Mouse (Mus musculus) CD4-positive, CD25-positive, alpha-beta regulatory T cell (primary cell): Measurements from ENCODE around the gene Osgepl1. TPM values are rescaled to one million over a fixed set of nuclear protein-coding genes. Genes with fewer than 3 reads are reported as not detected.

Experiments used
- polyA plus RNA-seq: library from polyadenylated mRNA; unstranded; fragments of 100-300 nt; shearing (Covaris generic); gene quantifications from one replicate; pipeline ENCODE4 v1.2.1, GENCODE M21; 2017

Gene Osgepl1
- 17.5 TPM for polyA plus RNA-seq

DNA sequence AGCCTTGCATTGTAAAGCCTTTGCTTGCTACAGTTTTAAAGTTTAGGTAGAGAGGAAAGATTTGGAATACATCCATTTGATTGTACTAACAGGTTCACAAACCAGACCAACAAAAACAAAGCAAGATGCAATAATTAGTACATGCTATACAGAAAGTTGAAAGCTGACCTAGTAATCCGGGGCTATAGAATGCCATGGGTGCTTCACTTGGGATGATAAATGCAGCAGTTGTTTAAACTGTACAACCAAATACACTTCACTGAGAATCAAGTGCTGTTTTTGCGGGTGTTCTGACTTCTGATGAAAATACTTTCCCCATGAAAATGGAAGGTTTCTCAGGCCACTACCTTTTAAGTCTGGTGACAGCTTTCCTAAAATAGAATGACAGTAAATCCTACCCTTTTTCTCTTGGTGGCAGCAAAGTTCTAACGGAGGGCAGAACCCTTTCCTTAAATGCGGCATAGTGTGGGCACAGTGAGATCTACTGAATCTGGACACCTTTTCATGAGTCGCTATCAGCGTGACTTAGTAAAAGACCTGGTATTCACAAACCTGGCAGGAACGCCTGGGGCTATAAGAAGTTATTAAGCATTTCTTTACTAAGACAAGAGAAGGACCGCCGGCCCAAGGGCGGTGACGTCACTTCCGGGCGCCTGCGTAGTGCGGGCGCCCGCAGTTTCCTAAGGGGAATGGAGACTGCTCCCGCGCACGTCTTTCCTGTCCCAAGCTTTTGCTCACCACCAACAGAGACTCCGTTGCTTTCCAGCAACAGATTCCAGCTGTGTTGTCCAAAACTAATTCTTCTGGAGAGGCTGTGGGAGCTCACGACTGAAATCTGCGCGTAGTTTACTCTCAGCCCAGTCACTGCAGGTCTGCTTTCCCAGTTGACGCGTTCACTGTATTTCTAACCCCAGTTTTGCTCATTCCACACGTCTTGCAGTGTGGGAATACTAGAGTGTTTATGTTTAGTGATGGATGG is at the start of gene Osgepl1:
Gene Osgepl1 (plus strand): TSS at position 636 of the 979 bp plus-strand sequence.

GRCm38 (mm10) chr1:53296581-53297383 is 16.6 kb upstream of the Osgepl1 start, which contains the start of the genes Pms1, Ormdl1 and Gm28778:
Pms1 (minus strand) TSS chr1:53297018.
Ormdl1 (plus strand) TSS chr1:53297095.
Gm28778 (plus strand) TSS chr1:53297111.

GRCm38 (mm10) chr1:53352327-53353261 is 39.2 kb downstream of the Osgepl1 start, which contains the start of the genes Asdurf, Gm28551 and Asnsd1:
Asdurf (minus strand) TSS chr1:53352619.
Gm28551 (minus strand) TSS chr1:53352667.
Asnsd1 (minus strand) TSS chr1:53352752.

Other genes starting within 250 kb of the Osgepl1 start
- gene 1700019A02Rik, start 126.0 kb upstream of the Osgepl1 start, polyA plus RNA-seq, result not detected
- 23.7 TPM for gene Pms1, start 16.6 kb upstream of the Osgepl1 start, polyA plus RNA-seq
- 66.8 TPM for gene Ormdl1, start 16.5 kb upstream of the Osgepl1 start, polyA plus RNA-seq
- gene Gm28778, start 16.5 kb upstream of the Osgepl1 start, polyA plus RNA-seq, result not detected
- gene Asdurf, start 39.0 kb downstream of the Osgepl1 start, polyA plus RNA-seq, result not detected
- 0.32 TPM for gene Gm28551, start 39.0 kb downstream of the Osgepl1 start, polyA plus RNA-seq
- gene Asnsd1, start 39.1 kb downstream of the Osgepl1 start, polyA plus RNA-seq, result 76.3 TPM